ENCODE assay signal across 8 mouse cellular contexts in genomic region chr16:91044270-91045182, GRCm38 (mm10). TPM values are rescaled to one million over a fixed set of nuclear protein-coding genes. Genes with fewer than 3 reads are reported as not detected.
DNase-seq lines count a peak whose midpoint lies in the region; ATAC-seq and TF ChIP-seq lines count a peak whose summit lies in the region.

TSS of gene Paxbp1 (minus strand) at chr16:91044543.

- peak; percentile 99 for DNase-seq in MEL (ENCODE audit: low read depth, low spot score)
- DNase-seq in cerebellum, adult 2 months: peak; percentile 99 to 100
- peak; percentile 100 for DNase-seq in forebrain, postnatal 0 days
- DNase-seq in heart, postnatal 4 days: peak; percentile 99
- peak; percentile 98 to 99 for DNase-seq in layer of hippocampus, adult 8-10 months (ENCODE audit: low spot score in 2 of 2)
- DNase-seq in ovary, adult 18-20 months (ENCODE audit: low spot score): peak; percentile 97
- DNase-seq in thymus, postnatal 0 days (ENCODE audit: low spot score): peak; percentile 100

- TF ChIP-seq EP300 in MEL (IDR thresholded peaks at IDR 0.05; ENCODE audit: low read depth in 1 of 2, low read length in 2 of 2): no peak

- peaks cover 2 to 3% of the 10 kb centered on the region in 2 experiments; a peak in 1 of 4 replicates for H3K4me1 ChIP-seq in MEL (ENCODE audit: control insufficient read depth in 1 of 2, insufficient read depth in 2 of 2, low read length in 2 of 2)
- no peaks in the 10 kb centered on the region for H3K4me1 ChIP-seq in cerebellum, adult 2 months (ENCODE audit: control insufficient read depth, insufficient read depth, low read length)
- H3K4me1 ChIP-seq in forebrain, postnatal 0 days (ENCODE audit: insufficient read depth): peaks cover 7% of the 10 kb centered on the region
- H3K4me1 ChIP-seq in lung, embryonic 15.5 days: peaks cover 7% of the 10 kb centered on the region

- no peaks in the 10 kb centered on the region for H3K27me3 ChIP-seq in MEL (ENCODE audit: control insufficient read depth in 1 of 2, insufficient read depth in 2 of 2, low read length in 2 of 2)
- no peaks in the 10 kb centered on the region for H3K27me3 ChIP-seq in cerebellum, adult 2 months (ENCODE audit: control insufficient read depth, insufficient read depth, low read length)
- no peaks in the 10 kb centered on the region for H3K27me3 ChIP-seq in forebrain, postnatal 0 days (ENCODE audit: insufficient read depth, low read length)
- H3K27me3 ChIP-seq in lung, embryonic 15.5 days: peaks cover 4% of the 10 kb centered on the region; the same call in 1 of the 2 replicates

- peak; percentile 96 for ATAC-seq in forebrain, postnatal 0 days
- peak; percentile 98 for ATAC-seq in lung, embryonic 15.5 days (ENCODE audit: borderline replicate concordance, extremely low read depth, low FRiP score, low TSS enrichment)

- peak within 1 kb of the TSS; percentile 81 for H3K27ac ChIP-seq in MEL (ENCODE audit: control insufficient read depth, low read depth, low read length)
- H3K27ac ChIP-seq in cerebellum, adult 2 months (ENCODE audit: insufficient read depth, low read length): peak within 1 kb of the TSS; percentile 77
- peak within 1 kb of the TSS; percentile 99 for H3K27ac ChIP-seq in forebrain, postnatal 0 days (ENCODE audit: low read depth, low read length)
- H3K27ac ChIP-seq in lung, embryonic 15.5 days: peak within 1 kb of the TSS; percentile 97

- peak within 1 kb of the TSS; percentile 95 for H3K9ac ChIP-seq in MEL (ENCODE audit: control insufficient read depth, low read depth, low read length, poor library complexity, severe bottlenecking)
- peak within 1 kb of the TSS; percentile 94 for H3K9ac ChIP-seq in forebrain, postnatal 0 days
- H3K9ac ChIP-seq in lung, embryonic 15.5 days: peak within 1 kb of the TSS; percentile 82

- peaks cover 11 to 14% of the 10 kb centered on the region in 2 experiments for H3K36me3 ChIP-seq in MEL (ENCODE audit: control insufficient read depth in 1 of 2, insufficient read depth in 2 of 2, low read length in 2 of 2)
- 0 out of 2 replicates have a peak, but pooled peaks cover 2% of the 10 kb centered on the region for H3K36me3 ChIP-seq in forebrain, postnatal 0 days (ENCODE audit: insufficient read depth)
- H3K36me3 ChIP-seq in lung, embryonic 15.5 days: peaks cover 12% of the 10 kb centered on the region

- H3K9me3 ChIP-seq in MEL (replicated peaks; ENCODE audit: insufficient read depth, low read length): no peaks in the 10 kb centered on the region
- H3K9me3 ChIP-seq in forebrain, postnatal 0 days (ENCODE audit: low read length): no peaks in the 10 kb centered on the region
- H3K9me3 ChIP-seq in lung, embryonic 15.5 days: no peaks in the 10 kb centered on the region

- no peak for TF ChIP-seq RAD21 in MEL (IDR thresholded peaks at IDR 0.05; ENCODE audit: low read depth, low read length)

- peaks cover 36% of the 10 kb centered on the region for H3K79me2 ChIP-seq in MEL (ENCODE audit: control insufficient read depth, insufficient read depth, low read length, poor library complexity)

- TF ChIP-seq POLR2A in MEL (IDR thresholded peaks at IDR 0.05; ENCODE audit: control insufficient read depth in 1 of 2, insufficient read depth in 1 of 2, low read depth in 1 of 2, low read length in 2 of 2, poor library complexity in 1 of 2): peak; percentile 79 to 96
- TF ChIP-seq POLR2A in cerebellum, adult 2 months (IDR thresholded peaks at IDR 0.05; ENCODE audit: borderline replicate concordance, insufficient read depth, low read length): peak; percentile 94

- H3K4me2 ChIP-seq in forebrain, postnatal 0 days (ENCODE audit: low read depth): peak within 1 kb of the TSS; percentile 63
- peak within 1 kb of the TSS; percentile 78 for H3K4me2 ChIP-seq in lung, embryonic 15.5 days

- H3K4me3 ChIP-seq in MEL (ENCODE audit: control insufficient read depth in 1 of 2, insufficient read depth in 1 of 2, low read depth in 2 of 2, low read length in 2 of 2): peak within 1 kb of the TSS; percentile 85 to 89
- peak within 1 kb of the TSS; percentile 81 for H3K4me3 ChIP-seq in cerebellum, adult 2 months (replicated peaks; ENCODE audit: insufficient read depth, low read depth, low read length)
- peak within 1 kb of the TSS; percentile 74 for H3K4me3 ChIP-seq in forebrain, postnatal 0 days (ENCODE audit: low read depth, low read length)
- peak within 1 kb of the TSS; percentile 99 for H3K4me3 ChIP-seq in lung, embryonic 15.5 days

- peak; percentile 73 to 97 (median 96) for TF ChIP-seq CTCF in MEL (IDR thresholded peaks at IDR 0.05 in 2 of 3, conservative IDR thresholded peaks at IDR 0.05 in 1 of 3; ENCODE audit: control insufficient read depth in 1 of 3, insufficient read depth in 1 of 3, low read depth in 2 of 3, low read length in 3 of 3, poor library complexity in 1 of 3, severe bottlenecking in 1 of 3)
- TF ChIP-seq CTCF in cerebellum, adult 2 months (IDR thresholded peaks at IDR 0.05; ENCODE audit: borderline replicate concordance, insufficient read depth, low read depth, low read length): peak; percentile 89
- TF ChIP-seq CTCF in forebrain, postnatal 0 days (IDR thresholded peaks at IDR 0.05; ENCODE audit: low read depth): peak; percentile 99

- 1% methylated on average over 70 of the region's 70 CpGs for WGBS in cerebellum, adult 2 months
- WGBS in forebrain, postnatal 0 days: 2% methylated on average over 70 of the region's 70 CpGs
- 1% methylated on average over 65 of the region's 70 CpGs for WGBS in lung, embryonic 15.5 days

TF ChIP-seq in MEL, 35 proteins besides CTCF, POLR2A, EP300 and RAD21 (continues in another document):
- TF ChIP-seq BHLHE40 (IDR thresholded peaks at IDR 0.05; ENCODE audit: borderline replicate concordance, low read depth, low read length) (no peak), ZMIZ1 (IDR thresholded peaks at IDR 0.05; ENCODE audit: low read depth, low read length) (peak; percentile 93), ZC3H11A (IDR thresholded peaks at IDR 0.05; ENCODE audit: low read depth, low read length) (no peak), CHD2 (IDR thresholded peaks at IDR 0.05; ENCODE audit: low read length) (no peak), GABPA (IDR thresholded peaks at IDR 0.05; ENCODE audit: low read depth, low read length) (no peak; the same call in 1 of the 2 replicates), MAZ (IDR thresholded peaks at IDR 0.05; ENCODE audit: low read depth, low read length) (peak; percentile 77; the same call in 1 of the 2 replicates), ZNF384 (IDR thresholded peaks at IDR 0.05; ENCODE audit: low read depth, low read length) (no peak), NRF1 (IDR thresholded peaks at IDR 0.05; ENCODE audit: insufficient read depth, low read depth, low read length, poor library complexity, severe bottlenecking) (peak; percentile 96), USF2 (IDR thresholded peaks at IDR 0.05; ENCODE audit: borderline replicate concordance in 1 of 2, insufficient read depth in 1 of 2, low read depth in 1 of 2, low read length in 2 of 2) (no peak), SMC3 (IDR thresholded peaks at IDR 0.05; ENCODE audit: low read depth, low read length) (no peak; the same call in 1 of the 2 replicates), TCF12 (IDR thresholded peaks at IDR 0.05; ENCODE audit: low read depth, low read length) (peak; percentile 57), RCOR1 (IDR thresholded peaks at IDR 0.05; ENCODE audit: low read depth, low read length) (no peak), MYC (IDR thresholded peaks at IDR 0.05; ENCODE audit: low read depth, low read length) (peak; percentile 93), NELFE (IDR thresholded peaks at IDR 0.05; ENCODE audit: low read depth, low read length) (peak; percentile 90), ETS1 (IDR thresholded peaks at IDR 0.05; ENCODE audit: low read depth, low read length) (peak; percentile 56; the same call in 1 of the 2 replicates), HCFC1 (IDR thresholded peaks at IDR 0.05; ENCODE audit: low read depth, low read length) (peak; percentile 92), MYB (IDR thresholded peaks at IDR 0.05; ENCODE audit: low read depth, low read length) (no peak; the same call in none of the 2 replicates), MXI1 (IDR thresholded peaks at IDR 0.05; ENCODE audit: low read depth, low read length) (peak; percentile 93), POLR2AphosphoS5 (IDR thresholded peaks at IDR 0.05; ENCODE audit: borderline replicate concordance, low read depth, low read length) (peak; percentile 83; the same call in 1 of the 2 replicates), TAL1 (IDR thresholded peaks at IDR 0.05; ENCODE audit: low read length) (no peak), MAX (IDR thresholded peaks at IDR 0.05; ENCODE audit: low read length) (peak; percentile 83), UBTF (IDR thresholded peaks at IDR 0.05; ENCODE audit: borderline replicate concordance, insufficient read depth, low read depth, low read length) (0 out of 2 replicates have a peak, but pooled peaks have one; percentile 1), KAT2A (conservative IDR thresholded peaks at IDR 0.05; ENCODE audit: low read depth, low read length) (no peak; the same call in 1 of the 2 replicates), POLR2AphosphoS2 (IDR thresholded peaks at IDR 0.05; ENCODE audit: low read length) (peak; percentile 56; the same call in 1 of the 2 replicates), ZKSCAN1 (IDR thresholded peaks at IDR 0.05; ENCODE audit: low read depth, low read length) (no peak), MEF2A (IDR thresholded peaks at IDR 0.05; ENCODE audit: extremely low read depth, insufficient replicate concordance, low read depth, low read length, poor library complexity, severe bottlenecking) (no peak), USF1 (IDR thresholded peaks at IDR 0.05; ENCODE audit: low read depth, low read length) (peak; percentile 40; the same call in 1 of the 2 replicates), TBP (IDR thresholded peaks at IDR 0.05; ENCODE audit: low read depth, low read length) (peak; percentile 60), SIN3A (IDR thresholded peaks at IDR 0.05; ENCODE audit: low read length) (peak; percentile 92), ELF1 (IDR thresholded peaks at IDR 0.05; ENCODE audit: low read depth, low read length) (peak; percentile 73)

RNA-seq across cellular contexts. Expression of gene Paxbp1, which starts in this region (rescaled TPM):
- total RNA-seq in MEL (2012; rRNA removed): 23.8 and 26.3 TPM in 2 replicates
- polyA plus RNA-seq in MEL (2012; ENCODE audit: insufficient read depth in 1 of 2, insufficient read length in 2 of 2, low read depth in 1 of 2, low replicate concordance in 2 of 2, missing spikeins in 1 of 2): 10 to 100 TPM in 1 of 2 experiments, not detected in 1; 49.6 TPM
- 155 and 168 TPM in 2 replicates for polyA plus RNA-seq in cerebellum, adult 2 months (2012; rRNA removed)
- total RNA-seq in forebrain, postnatal 0 days (2014; rRNA removed): 80.0 and 88.6 TPM in 2 replicates
- 10.3 and 19.5 TPM in 2 replicates for polyA plus RNA-seq in forebrain, postnatal 0 days (2015; fragmentation: Nextera tagmentation; extraction: Ambion mirVana)
- 10 to 100 TPM; 31.9 to 36.7 TPM for total RNA-seq in heart, postnatal 4 days (2021)
- total RNA-seq in layer of hippocampus, adult 8-10 months (2022): 10 to 100 TPM; 57.5 to 84.8 (median 69.6) TPM
- polyA plus RNA-seq in lung, embryonic 15.5 days (2015; fragmentation: Nextera tagmentation; extraction: Ambion mirVana): 44.0 and 48.0 TPM in 2 replicates
- polyA plus RNA-seq in thymus, postnatal 0 days (2015; fragmentation: Nextera tagmentation; extraction: Ambion mirVana): 38.9 and 42.5 TPM in 2 replicates

Comparison
In these comparisons a context has a peak if more than half of its experiments do, and no peak if none do; other contexts are left out.
1. Peak in every context shown above with its lines: DNase-seq, ATAC-seq, H3K4me3 ChIP-seq and H3K27ac ChIP-seq.